Mouse (Mus musculus) embryonic fibroblast, embryonic 13.5 days (primary cell): ENCODE measurements around the gene B9d2.

ENCODE experiments used
- CTCF ChIP-seq: IDR thresholded peaks from 2 replicates; pipeline ENCODE4 v1.5.1; 2011; ENCODE audit warnings: mild to moderate bottlenecking, control low read depth, low read length, moderate library complexity, borderline replicate concordance; ENCODE audit not compliant: insufficient read depth
- POLR2A ChIP-seq: IDR thresholded peaks from 2 replicates; pipeline ENCODE4 v1.6.1; 2011; ENCODE audit warnings: low read depth, mild to moderate bottlenecking, control low read depth, low read length, moderate library complexity

GRCm38 (mm10) chr7:25636373-25636772, 44.2 kb upstream of the B9d2 start:
- TF ChIP-seq POLR2A, result no peak
- TF ChIP-seq CTCF, result no peak
